Mouse (Mus musculus) myocyte (in vitro differentiated cells): ENCODE results near the gene Nat10. TPM values are rescaled to one million over a fixed set of nuclear protein-coding genes. Genes with fewer than 3 reads are reported as not detected.

ENCODE experiments used
- H3K27me3 ChIP-seq: one replicate; pipeline ENCODE4 v1.6.1; 2011; ENCODE audit not compliant: control insufficient read depth, insufficient read depth, insufficient read length
- H3K36me3 ChIP-seq: one replicate; pipeline ENCODE4 v1.6.1; 2011; ENCODE audit not compliant: control insufficient read depth, insufficient read depth
- H3K4me2 ChIP-seq: one replicate; pipeline ENCODE4 v1.6.1; 2011; ENCODE audit warnings: low read depth, control low read depth
- H3K4me3 ChIP-seq: one replicate; pipeline ENCODE4 v1.5.1; 2011; ENCODE audit warnings: mild to moderate bottlenecking, control low read depth, moderate library complexity
- H3K79me2 ChIP-seq: one replicate; pipeline ENCODE4 v1.6.1; 2011; ENCODE audit not compliant: control insufficient read depth, insufficient read depth
- H3ac ChIP-seq: one replicate; pipeline ENCODE4 v1.6.1; 2011; ENCODE audit not compliant: control insufficient read depth, insufficient read length
- CEBPB ChIP-seq: IDR thresholded peaks from 2 replicates; pipeline ENCODE4 v1.6.1; 2011; ENCODE audit warnings: mild to moderate bottlenecking, moderate library complexity; ENCODE audit not compliant: poor library complexity, insufficient read depth, severe bottlenecking
- E2F4 ChIP-seq: IDR thresholded peaks from one replicate; pipeline ENCODE4 v1.6.1; 2011; ENCODE audit warnings: mild to moderate bottlenecking, control low read depth, moderate library complexity; ENCODE audit not compliant: insufficient read depth
- MAX ChIP-seq: IDR thresholded peaks from one replicate; pipeline ENCODE4 v1.6.1; 2011; ENCODE audit warnings: low read depth, mild to moderate bottlenecking, control low read depth
- MYOD1 ChIP-seq, 3 experiments: IDR thresholded peaks; one replicate each; pipeline ENCODE4 v1.6.1; 2011; ENCODE audit warnings: control low read depth in 2 of 3, low read depth in 2 of 3, mild to moderate bottlenecking in 2 of 3, moderate library complexity in 1 of 3; ENCODE audit not compliant: insufficient read length in 2 of 3, control insufficient read depth in 1 of 3
- MYOG ChIP-seq, 3 experiments: IDR thresholded peaks; one replicate each; pipeline ENCODE4 v1.6.1; 2011; ENCODE audit warnings: control low read depth in 2 of 3, low read depth in 2 of 3, mild to moderate bottlenecking in 2 of 3; ENCODE audit not compliant: insufficient read length in 2 of 3, control insufficient read depth in 1 of 3, insufficient read depth in 1 of 3
- POLR2A ChIP-seq: IDR thresholded peaks from one replicate; pipeline ENCODE4 v1.6.1; 2011; ENCODE audit warnings: low read depth, mild to moderate bottlenecking, control low read depth, moderate library complexity; ENCODE audit not compliant: insufficient read length
- POLR2AphosphoS2 ChIP-seq: IDR thresholded peaks from one replicate; pipeline ENCODE4 v1.6.1; 2011; ENCODE audit warnings: low read depth, control low read depth; ENCODE audit not compliant: insufficient read length
- REST ChIP-seq: IDR thresholded peaks from one replicate; pipeline ENCODE4 v1.6.1; 2011; ENCODE audit warnings: mild to moderate bottlenecking, control low read depth, moderate library complexity; ENCODE audit not compliant: insufficient read depth, insufficient read length
- SRF ChIP-seq: IDR thresholded peaks from one replicate; pipeline ENCODE4 v1.6.1; 2011; ENCODE audit warnings: low read depth; ENCODE audit not compliant: control insufficient read depth, insufficient read length
- TCF12 ChIP-seq: IDR thresholded peaks from one replicate; pipeline ENCODE4 v1.6.1; 2011; ENCODE audit warnings: mild to moderate bottlenecking, control low read depth; ENCODE audit not compliant: poor library complexity, insufficient read depth, severe bottlenecking
- TCF3 ChIP-seq: IDR thresholded peaks from one replicate; pipeline ENCODE4 v1.6.1; 2011; ENCODE audit warnings: low read depth, control low read depth; ENCODE audit not compliant: insufficient read length
- USF1 ChIP-seq: IDR thresholded peaks from one replicate; pipeline ENCODE4 v1.6.1; 2011; ENCODE audit warnings: low read depth, mild to moderate bottlenecking, control low read depth, moderate library complexity
- polyA plus RNA-seq: library from polyadenylated mRNA; unstranded; fragments of >200 nt; fragmentation: generic; extraction: Trizol; gene quantifications from one replicate; pipeline ENCODE4 v1.2.1, GENCODE M21; 2012; ENCODE audit warnings: missing spikeins

Gene Nat10
- polyA plus RNA-seq, 1 experiment: 20.6 TPM

DNA sequence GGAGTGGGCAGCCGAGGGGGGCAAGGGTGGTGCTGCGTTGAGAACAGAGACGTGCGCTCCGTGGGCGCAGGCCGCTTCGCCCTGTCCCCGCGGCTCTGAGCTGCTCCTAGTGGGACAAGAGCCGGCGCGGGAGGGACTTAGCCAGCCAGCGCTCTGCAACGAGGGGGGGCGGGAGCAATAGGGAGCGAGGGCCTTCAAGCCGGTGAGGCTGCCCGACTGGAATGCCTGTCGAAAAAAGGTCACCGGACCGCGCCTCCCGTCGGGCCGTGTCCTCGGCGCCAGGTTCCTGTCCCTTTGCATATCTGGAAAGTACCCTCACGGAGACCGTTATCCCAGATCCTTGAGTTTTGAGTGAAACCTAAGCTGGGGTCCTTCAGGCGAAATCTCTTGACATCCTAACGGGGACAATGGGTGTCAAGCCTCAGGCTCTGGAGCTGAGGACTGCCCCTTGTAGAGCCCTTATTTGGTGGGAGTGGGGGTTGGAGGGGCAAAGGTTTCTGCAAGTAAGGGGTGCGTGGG, 36.5 kb upstream of the Nat10 start, which contains the start of gene Caprin1:
Gene Caprin1, minus strand, starts transcription at position 159 of the 519 bp plus-strand sequence.
- Histone ChIP-seq H3K4me2 (peak within 1 kb of the TSS; percentile 72), H3ac (peak within 1 kb of the TSS; percentile 73), H3K36me3 (peaks cover 25% of the 10 kb centered on the region), H3K4me3 (peak within 1 kb of the TSS; percentile 99), H3K27me3 (no peaks in the 10 kb centered on the region), H3K79me2 (peaks cover 42% of the 10 kb centered on the region)
- peak; percentile 22 for TF ChIP-seq REST
- TF ChIP-seq SRF: peak; percentile 94
- TF ChIP-seq USF1: no peak
- no peak for TF ChIP-seq TCF12
- TF ChIP-seq TCF3: no peak
- TF ChIP-seq POLR2A: peak; percentile 96
- no peak for TF ChIP-seq CEBPB
- peak; percentile 98 for TF ChIP-seq MAX
- peak in 1 of 3 experiments; percentile 27 for TF ChIP-seq MYOG (IDR thresholded peaks at IDR 0.05; ENCODE audit: control insufficient read depth in 1 of 3, insufficient read depth in 1 of 3, insufficient read length in 2 of 3, low read depth in 2 of 3)
- TF ChIP-seq E2F4: no peak
- no peak for TF ChIP-seq MYOD1 (IDR thresholded peaks at IDR 0.05; ENCODE audit: control insufficient read depth in 1 of 3, insufficient read length in 2 of 3, low read depth in 2 of 3)
- peak; percentile 94 for TF ChIP-seq POLR2AphosphoS2

DNA sequence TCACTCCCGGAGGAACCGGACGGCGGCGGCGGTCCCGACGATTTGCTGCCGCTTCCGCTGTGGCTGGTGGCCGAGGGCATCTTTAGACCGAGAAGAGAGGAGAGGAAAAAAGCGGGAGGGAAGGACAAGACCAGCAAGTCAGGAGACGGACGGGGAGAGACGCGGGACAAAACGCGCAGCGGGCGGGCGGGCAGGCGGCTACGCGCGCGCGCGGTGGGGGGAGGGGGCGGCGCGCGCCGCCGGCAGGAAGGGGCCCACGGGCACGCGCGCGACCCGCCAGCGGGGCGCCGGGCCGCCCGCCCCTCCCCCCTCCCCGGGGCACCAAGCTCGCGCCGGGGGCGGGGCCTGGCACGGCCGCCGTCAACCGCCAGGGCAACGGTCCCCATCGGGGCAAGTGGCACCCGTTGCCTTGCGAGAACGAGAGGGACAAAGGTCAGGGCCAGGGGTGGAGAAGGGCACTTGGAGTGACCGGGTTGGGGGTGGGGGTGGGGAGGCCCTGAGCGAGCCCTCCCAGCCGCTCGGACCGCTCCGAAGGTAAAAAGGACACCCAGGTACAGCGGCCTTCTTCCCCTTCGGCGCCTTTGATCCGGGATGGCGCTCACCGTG, 35.9 kb upstream of the Nat10 start:
- H3K36me3 ChIP-seq: peaks cover 27% of the 10 kb centered on the region
- peak overlapping the region; percentile 99 for H3K4me3 ChIP-seq
- peak; percentile 84 for TF ChIP-seq POLR2AphosphoS2
- TF ChIP-seq MYOD1 (IDR thresholded peaks at IDR 0.05; ENCODE audit: control insufficient read depth in 1 of 3, insufficient read length in 2 of 3, low read depth in 2 of 3): peak in 1 of 3 experiments; percentile 7
- TF ChIP-seq CEBPB: no peak
- peak; percentile 64 for TF ChIP-seq POLR2A
- H3K27me3 ChIP-seq: no peaks in the 10 kb centered on the region
- peaks cover 48% of the 10 kb centered on the region for H3K79me2 ChIP-seq
- peak overlapping the region; percentile 73 for H3ac ChIP-seq
- H3K4me2 ChIP-seq: no peak overlapping the region

DNA sequence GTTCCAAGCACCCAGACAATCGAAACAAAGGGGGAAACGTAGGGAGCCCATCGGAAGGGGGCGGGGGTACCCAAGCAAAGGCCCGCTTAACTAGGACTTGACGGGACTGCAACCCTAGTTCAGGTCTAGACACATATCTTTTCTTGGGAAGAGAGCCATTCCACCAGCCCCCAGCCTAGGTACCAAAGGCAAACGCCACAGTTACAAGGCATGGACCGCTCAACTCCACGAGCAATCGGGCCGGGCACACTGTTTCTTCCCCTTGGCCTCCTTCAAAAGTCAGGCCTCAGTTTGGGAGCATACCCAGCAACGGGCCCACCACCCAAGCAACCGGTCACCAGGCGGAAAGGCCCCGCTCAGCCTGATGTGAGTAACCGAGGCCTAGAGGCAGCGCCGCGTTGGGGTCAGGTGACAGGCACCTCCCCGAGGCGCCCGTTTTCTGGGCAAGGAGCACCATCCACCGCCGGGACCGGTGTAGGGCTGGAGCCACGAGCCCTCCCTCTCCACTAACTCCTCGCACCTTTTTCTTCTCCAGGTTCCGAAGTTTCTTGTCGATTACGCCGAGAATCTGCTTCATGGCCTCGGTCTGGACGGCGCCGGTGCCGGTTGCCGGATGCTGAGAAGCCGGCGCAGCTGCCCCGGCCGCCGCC, 35.3 kb upstream of the Nat10 start:
- H3K4me2 ChIP-seq: peak overlapping the region; percentile 64
- peaks cover 32% of the 10 kb centered on the region for H3K36me3 ChIP-seq
- H3K4me3 ChIP-seq: peak overlapping the region; percentile 99
- peak overlapping the region; percentile 73 for H3ac ChIP-seq
- H3K27me3 ChIP-seq: no peaks in the 10 kb centered on the region
- peaks cover 54% of the 10 kb centered on the region for H3K79me2 ChIP-seq
- TF ChIP-seq MYOD1 (IDR thresholded peaks at IDR 0.05; ENCODE audit: control insufficient read depth in 1 of 3, insufficient read length in 2 of 3, low read depth in 2 of 3) (no peak), E2F4 (no peak), POLR2AphosphoS2 (peak; percentile 67), MYOG (IDR thresholded peaks at IDR 0.05; ENCODE audit: control insufficient read depth in 1 of 3, insufficient read depth in 1 of 3, insufficient read length in 2 of 3, low read depth in 2 of 3) (peak in 1 of 3 experiments; percentile 11), POLR2A (peak; percentile 9), TCF3 (no peak)

DNA sequence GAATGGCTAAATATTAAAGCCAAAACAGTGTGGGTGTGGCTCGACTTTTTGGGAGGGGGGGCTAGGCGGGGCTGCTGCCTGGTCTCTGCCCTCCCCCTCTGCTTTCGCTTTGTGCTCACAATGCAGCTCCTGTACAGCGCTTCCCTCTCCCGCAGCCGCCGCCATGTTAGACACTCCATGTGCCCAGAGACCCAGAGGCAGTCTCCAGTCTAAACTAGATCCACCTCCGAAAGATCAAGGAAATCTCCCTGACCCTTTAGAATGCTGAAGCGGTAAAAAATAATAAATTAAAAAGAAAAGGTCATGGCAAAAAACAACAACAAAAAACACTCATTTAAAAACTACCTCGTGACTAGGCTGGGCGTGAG, 34.8 kb upstream of the Nat10 start:
- Histone ChIP-seq H3K4me2 (peak overlapping the region; percentile 64), H3K27me3 (no peaks in the 10 kb centered on the region), H3K4me3 (peak overlapping the region; percentile 99), H3K79me2 (peaks cover 59% of the 10 kb centered on the region), H3ac (peak overlapping the region; percentile 73), H3K36me3 (peaks cover 33% of the 10 kb centered on the region)
- no peak for TF ChIP-seq MYOD1 (IDR thresholded peaks at IDR 0.05; ENCODE audit: control insufficient read depth in 1 of 3, insufficient read length in 2 of 3, low read depth in 2 of 3)
- peak; percentile 74 for TF ChIP-seq POLR2A
- peak; percentile 66 for TF ChIP-seq POLR2AphosphoS2

DNA sequence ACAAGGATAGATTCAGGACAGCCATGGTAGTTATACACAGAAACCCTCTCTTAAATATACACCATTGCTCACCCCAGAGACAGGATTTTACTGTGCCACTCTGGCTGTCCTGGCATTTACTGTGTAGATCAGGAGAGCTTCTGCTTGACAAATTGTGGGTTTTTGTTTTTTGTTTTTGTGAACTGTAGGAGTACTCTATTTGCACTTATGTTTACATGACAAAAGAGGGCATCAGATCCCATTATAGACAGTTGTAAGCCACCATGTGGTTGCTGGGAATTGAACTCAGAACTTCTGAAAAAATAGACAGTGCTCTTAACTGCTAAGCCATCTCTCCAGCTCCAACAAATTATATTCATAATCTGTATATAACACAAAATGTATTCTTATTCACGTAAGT, 30.9 kb upstream of the Nat10 start:
- H3K4me3 ChIP-seq: no peak overlapping the region
- no peaks in the 10 kb centered on the region for H3K27me3 ChIP-seq
- no peak overlapping the region for H3K4me2 ChIP-seq
- H3ac ChIP-seq: no peak overlapping the region
- peaks cover 98% of the 10 kb centered on the region for H3K79me2 ChIP-seq
- H3K36me3 ChIP-seq: peaks cover 50% of the 10 kb centered on the region
- TF ChIP-seq MYOG (IDR thresholded peaks at IDR 0.05; ENCODE audit: control insufficient read depth in 1 of 3, insufficient read depth in 1 of 3, insufficient read length in 2 of 3, low read depth in 2 of 3) (no peak), REST (no peak), E2F4 (no peak), SRF (no peak), MYOD1 (IDR thresholded peaks at IDR 0.05; ENCODE audit: control insufficient read depth in 1 of 3, insufficient read length in 2 of 3, low read depth in 2 of 3) (no peak), POLR2A (no peak), TCF12 (no peak), POLR2AphosphoS2 (no peak), TCF3 (no peak), CEBPB (no peak), USF1 (no peak), MAX (no peak)
